Mouse (Mus musculus) kidney, postnatal 0 days (tissue): ENCODE results near the gene Sbk3. TPM values are rescaled to one million over a fixed set of nuclear protein-coding genes. Genes with fewer than 3 reads are reported as not detected.

Source experiments
- ATAC-seq: fragments of 200-750 bp; cut with Nextera tagmentation; replicated peaks from 2 replicates; pipeline ENCODE4 v1.8.0; 2017; ENCODE audit warnings: low read depth, moderate number of reproducible peaks, moderate TSS enrichment, moderate library complexity; ENCODE audit not compliant: low FRiP score
- DNase-seq: peaks from one replicate; pipeline ENCODE4 v3.0.0-alpha.2; 2016; ENCODE audit warnings: low spot score
- H3K27ac ChIP-seq: fragments of 300-500 bp; sonication (generic); 2 replicates; pipeline ENCODE4 v1.5.1; 2014; ENCODE audit warnings: mild to moderate bottlenecking
- H3K27me3 ChIP-seq: fragments of 300-500 bp; sonication (generic); 2 replicates; pipeline ENCODE4 v1.6.1; 2014; ENCODE audit warnings: low read length, mixed read lengths; ENCODE audit not compliant: insufficient read depth
- H3K36me3 ChIP-seq: fragments of 300-500 bp; sonication (generic); 2 replicates; pipeline ENCODE4 v1.6.1; 2014; ENCODE audit warnings: low read length, mixed read lengths; ENCODE audit not compliant: insufficient read depth
- H3K4me1 ChIP-seq: fragments of 300-500 bp; sonication (generic); replicated peaks from 2 replicates; pipeline ENCODE4 v1.6.1; 2014; ENCODE audit warnings: antibody characterized with exemption, low read length, mixed read lengths; ENCODE audit not compliant: insufficient read depth
- H3K4me2 ChIP-seq: fragments of 300-500 bp; sonication (generic); 2 replicates; pipeline ENCODE4 v1.6.1; 2014; ENCODE audit warnings: mild to moderate bottlenecking, low read length, moderate library complexity, mixed read lengths
- H3K4me3 ChIP-seq: fragments of 300-500 bp; sonication (generic); replicated peaks from 2 replicates; pipeline ENCODE4 v1.5.1; 2014; ENCODE audit warnings: low read depth, low read length
- H3K9ac ChIP-seq: fragments of 300-500 bp; sonication (generic); 2 replicates; pipeline ENCODE4 v1.6.1; 2014; ENCODE audit warnings: low read depth, low read length
- H3K9me3 ChIP-seq: fragments of 300-500 bp; sonication (generic); replicated peaks from 2 replicates; pipeline ENCODE4 v1.6.1; 2016; ENCODE audit warnings: low read length, inconsistent platforms, mixed read lengths
- CTCF ChIP-seq: IDR thresholded peaks from 2 replicates; pipeline ENCODE4 v1.5.1; 2016; ENCODE audit warnings: antibody characterized with exemption, low read depth, mild to moderate bottlenecking, moderate library complexity
- WGBS: fragments of 180-500 bp; shearing (Covaris S2); extraction: QIAGEN DNeasy Blood & Tissue Kit; methylation state at CpG from one replicate; pipeline ENCODE4 v1.1.7; 2014; 5-methylcytosine and 5-hydroxymethylcytosine counted together
- polyA plus RNA-seq: library from polyadenylated mRNA; unstranded; fragments of >200 nt; fragmentation: Nextera tagmentation; extraction: Ambion mirVana; gene quantifications from 2 replicates; pipeline ENCODE4 v1.2.1, GENCODE M21; 2015

The Sbk3 gene
- polyA plus RNA-seq, 1 experiment from 2014 or later: 0.05 TPM

GRCm38 (mm10) chr7:4993999-4994788 lies 23.2 kb upstream of the Sbk3 start:
- Histone ChIP-seq H3K27ac (no peak overlapping the region), H3K9ac (no peak overlapping the region), H3K27me3 (no peaks in the 10 kb centered on the region), H3K4me2 (peak overlapping the region; percentile 92; the same call in 1 of the 2 replicates), H3K4me1 (peaks cover 5% of the 10 kb centered on the region), H3K36me3 (peaks cover 17% of the 10 kb centered on the region), H3K4me3 (no peak overlapping the region), H3K9me3 (no peaks in the 10 kb centered on the region; the same call in 1 of the 2 replicates)
- no peak for TF ChIP-seq CTCF
- ATAC-seq: no peak
- 58% methylated on average over 59 of the region's 59 CpGs for WGBS
- DNase-seq: no peak

DNA sequence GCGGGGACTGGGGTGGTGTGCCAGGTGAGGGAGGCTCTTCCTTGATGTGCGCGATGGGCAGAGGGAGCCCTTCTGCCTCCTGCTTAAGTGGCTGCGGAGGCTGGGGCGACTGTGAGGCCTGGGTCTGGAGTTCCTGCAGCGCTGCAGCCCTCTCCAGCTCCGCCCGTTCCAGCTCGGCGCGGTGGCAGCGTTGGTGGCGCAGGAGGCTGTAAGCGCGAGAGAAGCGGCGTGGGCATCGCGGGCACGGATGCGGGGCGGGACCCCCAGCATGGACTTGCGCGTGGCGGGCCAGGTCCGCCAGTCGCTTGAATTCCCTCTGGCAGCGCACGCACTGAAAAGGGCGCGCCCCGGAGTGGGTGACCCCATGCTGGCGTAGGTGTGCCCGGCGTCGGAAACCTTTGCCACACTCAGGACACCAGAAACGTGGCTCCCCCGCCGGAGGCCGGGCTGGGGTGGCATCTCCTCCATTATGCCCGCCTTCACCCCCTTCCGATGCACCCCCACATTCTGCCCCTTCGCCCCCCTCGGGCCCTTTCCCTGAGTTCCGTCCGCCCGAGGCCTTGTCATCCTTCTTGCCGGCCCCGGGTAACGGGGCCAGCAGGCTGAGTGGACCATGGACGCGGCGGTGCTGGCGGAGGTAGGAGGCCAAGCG lies 22.5 kb upstream of the Sbk3 start:
- H3K27ac ChIP-seq: no peak overlapping the region

GRCm38 (mm10) chr7:4988250-4988649 lies 17.3 kb upstream of the Sbk3 start:
- ATAC-seq (no peak), DNase-seq (no peak)
- H3K27ac ChIP-seq: no peak overlapping the region
- no peak for TF ChIP-seq CTCF
- no peak overlapping the region for H3K4me3 ChIP-seq
- 57% methylated on average over 2 of the region's 2 CpGs for WGBS
- no peaks in the 10 kb centered on the region; the same call in 1 of the 2 replicates for H3K9me3 ChIP-seq
- H3K4me2 ChIP-seq: no peak overlapping the region
- H3K36me3 ChIP-seq: peaks cover 9% of the 10 kb centered on the region
- H3K4me1 ChIP-seq: no peaks in the 10 kb centered on the region
- no peak overlapping the region for H3K9ac ChIP-seq
- no peaks in the 10 kb centered on the region for H3K27me3 ChIP-seq

More for the DNA sequence above, 22.5 kb upstream of the Sbk3 start:
- Histone ChIP-seq H3K27me3 (no peaks in the 10 kb centered on the region), H3K4me1 (peaks cover 5% of the 10 kb centered on the region), H3K36me3 (peaks cover 17% of the 10 kb centered on the region), H3K4me2 (no peak overlapping the region), H3K9ac (no peak overlapping the region), H3K4me3 (no peak overlapping the region), H3K9me3 (no peaks in the 10 kb centered on the region; the same call in 1 of the 2 replicates)
- TF ChIP-seq CTCF: no peak
- ATAC-seq (no peak), DNase-seq (no peak)
- 56% methylated on average over 53 of the region's 55 CpGs for WGBS

DNA sequence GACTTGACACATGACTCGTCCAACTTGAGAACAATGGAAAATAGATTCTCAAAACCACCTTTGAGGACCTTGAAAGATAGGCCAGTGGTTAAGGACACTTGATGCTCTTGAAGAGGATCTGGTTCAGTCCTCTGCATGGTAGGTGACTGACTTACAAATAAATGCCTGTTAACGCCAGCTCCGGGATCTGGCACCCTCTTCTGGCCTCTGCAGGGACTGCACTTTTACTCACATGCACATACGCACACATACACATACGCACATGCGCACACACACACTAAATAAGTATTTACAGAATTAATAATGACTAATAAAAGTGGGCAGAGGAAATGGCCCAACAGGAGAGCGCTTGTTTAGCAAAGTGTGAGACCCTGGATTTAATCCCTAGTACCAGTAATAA lies 5.9 kb upstream of the Sbk3 start:
- no peaks in the 10 kb centered on the region for H3K27me3 ChIP-seq
- WGBS: 91% methylated on average over 7 of the region's 7 CpGs
- ATAC-seq (no peak), DNase-seq (no peak)
- no peak overlapping the region for H3K27ac ChIP-seq
- H3K4me3 ChIP-seq: no peak overlapping the region
- no peaks in the 10 kb centered on the region for H3K36me3 ChIP-seq
- H3K9ac ChIP-seq: no peak overlapping the region
- TF ChIP-seq CTCF: peak; percentile 27; the same call in 1 of the 2 replicates
- no peaks in the 10 kb centered on the region for H3K4me1 ChIP-seq
- H3K4me2 ChIP-seq: no peak overlapping the region
- H3K9me3 ChIP-seq: no peaks in the 10 kb centered on the region

- TF ChIP-seq CTCF: no peak
- Histone ChIP-seq H3K27ac (no peak overlapping the region), H3K9ac (no peak overlapping the region), H3K27me3 (no peaks in the 10 kb centered on the region), H3K9me3 (no peaks in the 10 kb centered on the region), H3K4me3 (no peak overlapping the region), H3K36me3 (no peaks in the 10 kb centered on the region), H3K4me1 (0 out of 2 replicates have a peak, but pooled peaks cover 3% of the 10 kb centered on the region), H3K4me2 (no peak overlapping the region)
- ATAC-seq (no peak), DNase-seq (no peak)
- 57% methylated on average over 4 of the region's 4 CpGs for WGBS
These were observed 4.5 kb upstream of the Sbk3 start for GRCm38 (mm10) chr7:4975455-4975854.

DNA sequence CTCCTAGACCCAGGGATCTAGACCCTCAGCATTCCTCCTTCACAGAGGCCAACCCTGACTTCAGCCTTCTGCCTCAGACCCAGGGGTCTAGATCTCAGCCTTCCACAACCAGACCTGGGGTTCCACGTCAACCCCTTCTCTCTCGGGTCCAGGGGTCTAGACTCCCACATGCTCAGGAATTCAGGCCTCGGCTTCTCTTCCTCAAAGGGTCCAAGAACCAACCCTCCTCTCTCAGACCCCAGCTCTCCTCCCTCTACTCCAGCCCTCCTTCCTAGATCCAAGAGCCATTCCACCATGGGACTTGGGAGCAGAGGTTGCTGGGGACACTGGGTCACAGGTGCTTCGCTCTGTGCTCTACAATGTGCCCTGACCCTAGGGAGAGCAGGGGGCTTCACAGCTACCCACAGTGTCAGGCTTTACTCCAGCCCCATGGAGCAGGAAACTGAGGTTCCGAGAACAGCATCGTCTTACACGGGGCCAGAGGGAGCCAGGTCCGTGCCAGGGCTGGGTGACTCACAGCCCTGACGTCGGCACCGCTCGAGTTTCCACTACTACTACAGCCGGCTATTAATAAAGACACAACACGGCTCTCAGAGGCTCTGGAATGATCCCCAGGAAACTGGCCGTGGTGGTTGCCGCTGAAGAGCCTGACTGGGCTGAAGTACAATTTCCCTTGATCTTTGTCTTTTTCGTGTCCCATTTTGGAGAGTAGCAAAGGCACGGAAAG lies 1.5 kb upstream of the Sbk3 start:
- Histone ChIP-seq H3K27me3 (no peaks in the 10 kb centered on the region), H3K27ac (no peak overlapping the region; the same call in 1 of the 2 replicates), H3K36me3 (no peaks in the 10 kb centered on the region), H3K4me2 (no peak overlapping the region), H3K4me3 (no peak overlapping the region), H3K9ac (no peak overlapping the region), H3K9me3 (no peaks in the 10 kb centered on the region), H3K4me1 (0 out of 2 replicates have a peak, but pooled peaks cover 3% of the 10 kb centered on the region)
- TF ChIP-seq CTCF: no peak
- WGBS: 52% methylated on average over 18 of the region's 18 CpGs
- ATAC-seq: no peak
- DNase-seq: peak; percentile 8
